ENCODE assay signal across 9 mouse cellular contexts in the genomic region with DNA sequence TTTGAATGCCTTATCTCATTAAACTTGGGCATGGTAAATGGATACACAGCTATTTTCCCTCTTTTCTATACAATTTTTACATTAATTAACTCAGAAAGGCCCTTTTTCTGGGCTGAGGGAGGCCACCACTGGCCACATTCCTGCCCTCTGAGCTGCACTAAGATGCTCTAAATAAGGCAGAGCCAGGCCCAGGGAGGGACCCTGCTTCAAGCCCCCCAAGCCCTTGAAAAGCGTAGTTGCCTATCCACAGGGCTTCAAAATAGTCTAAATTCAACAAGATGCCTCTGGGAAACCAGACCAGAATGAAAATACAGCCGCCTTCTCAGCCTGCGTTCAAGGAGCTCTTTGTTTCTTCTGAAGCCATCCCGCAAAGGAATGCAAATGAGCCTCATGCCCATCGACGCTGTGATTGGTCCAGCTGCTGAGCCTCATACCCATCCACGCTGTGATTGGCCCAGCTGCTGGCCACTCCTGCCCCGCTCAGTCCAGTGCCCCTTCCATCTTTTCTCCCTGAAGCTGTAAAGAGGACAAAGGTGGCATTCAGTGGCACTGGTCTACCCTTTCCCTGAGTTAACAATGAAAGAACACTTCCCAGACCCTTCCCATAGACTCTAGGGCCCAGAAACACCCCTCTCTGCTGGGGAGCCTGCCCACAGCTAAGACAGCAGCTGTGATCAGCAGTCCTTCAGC. TPM values are rescaled to one million over a fixed set of nuclear protein-coding genes. Genes with fewer than 3 reads are reported as not detected.
DNase-seq lines count a peak whose midpoint lies in the region; ATAC-seq lines count a peak whose summit lies in the region.
"Had no signal": no experiment of that assay in that cellular context is flagged by ENCODE, and none has a peak within 500 bp of the region (broad histone marks: within the 10 kb centered on the region; RNA-seq: fewer than 3 reads in every experiment).

No protein-coding gene starts in this region.

- peaks cover 7% of the 10 kb centered on the region; the same call in 1 of the 2 replicates for H3K4me1 ChIP-seq in brown adipose tissue, adult 24 weeks (ENCODE audit: control insufficient read depth, insufficient read depth, insufficient read length, low read length)
- no peaks in the 10 kb centered on the region for H3K4me1 ChIP-seq in embryonic facial prominence, embryonic 11.5 days (ENCODE audit: control insufficient read depth, insufficient read depth, low read length)
- 0 out of 2 replicates have a peak, but pooled peaks cover 6% of the 10 kb centered on the region for H3K4me1 ChIP-seq in intestine, embryonic 15.5 days (replicated peaks)
- peaks cover 14% of the 10 kb centered on the region for H3K4me1 ChIP-seq in midbrain, embryonic 10.5 days

- H3K4me3 ChIP-seq in brown adipose tissue, adult 24 weeks (ENCODE audit: insufficient read depth, low read depth, low read length) = no peak overlapping the region
- no peak overlapping the region for H3K4me3 ChIP-seq in embryonic facial prominence, embryonic 11.5 days (ENCODE audit: low read depth, low read length)
- no peak overlapping the region for H3K4me3 ChIP-seq in intestine, embryonic 15.5 days (replicated peaks)
- H3K4me3 ChIP-seq in midbrain, embryonic 10.5 days = no peak overlapping the region

- H3K36me3 ChIP-seq in embryonic facial prominence, embryonic 11.5 days (replicated peaks; ENCODE audit: control insufficient read depth, insufficient read depth, low read depth, low read length) = no peaks in the 10 kb centered on the region
- H3K36me3 ChIP-seq in intestine, embryonic 15.5 days = no peaks in the 10 kb centered on the region
- no peaks in the 10 kb centered on the region for H3K36me3 ChIP-seq in midbrain, embryonic 10.5 days

- H3K9me3 ChIP-seq in embryonic facial prominence, embryonic 11.5 days (replicated peaks; ENCODE audit: control insufficient read depth, low read length) = no peaks in the 10 kb centered on the region
- no peaks in the 10 kb centered on the region for H3K9me3 ChIP-seq in intestine, embryonic 15.5 days
- no peaks in the 10 kb centered on the region for H3K9me3 ChIP-seq in midbrain, embryonic 10.5 days (replicated peaks)

- WGBS in embryonic facial prominence, embryonic 11.5 days = 42% methylated on average over 8 of the region's 8 CpGs
- 74% methylated on average over 8 of the region's 8 CpGs for WGBS in intestine, embryonic 15.5 days
- WGBS in midbrain, embryonic 10.5 days = 72% methylated on average over 8 of the region's 8 CpGs

- 0 out of 2 replicates have a peak overlapping the region, but pooled peaks have one; percentile 24 for H3K27ac ChIP-seq in brown adipose tissue, adult 24 weeks (replicated peaks; ENCODE audit: low read depth, low read length)
- 0 out of 2 replicates have a peak overlapping the region, but pooled peaks have one; percentile 32 for H3K27ac ChIP-seq in embryonic facial prominence, embryonic 11.5 days (replicated peaks; ENCODE audit: low read depth, low read length)
- 0 out of 2 replicates have a peak overlapping the region, but pooled peaks have one; percentile 2 for H3K27ac ChIP-seq in intestine, embryonic 15.5 days
- peak overlapping the region; percentile 65 for H3K27ac ChIP-seq in midbrain, embryonic 10.5 days (replicated peaks)

- no peaks in the 10 kb centered on the region for H3K27me3 ChIP-seq in embryonic facial prominence, embryonic 11.5 days (ENCODE audit: control insufficient read depth, insufficient read depth, low read length)
- no peaks in the 10 kb centered on the region for H3K27me3 ChIP-seq in intestine, embryonic 15.5 days (replicated peaks)
- H3K27me3 ChIP-seq in midbrain, embryonic 10.5 days (ENCODE audit: low read depth, poor library complexity, severe bottlenecking) = no peaks in the 10 kb centered on the region

- intact Hi-C loops in gastrocnemius, postnatal 14 days (cut with DNase I; ENCODE audit: low total_unique reads) = no loop called here

- ATAC-seq in embryonic facial prominence, embryonic 11.5 days (replicated peaks; ENCODE audit: insufficient number of reproducible peaks, low FRiP score, low TSS enrichment, low read depth) = peak; percentile 97
- ATAC-seq in intestine, embryonic 15.5 days = peak; percentile 71
- ATAC-seq in activated CD4-positive, CD25-positive, alpha-beta regulatory T cell, adult 4 months = no peak

- H3K4me2 ChIP-seq in embryonic facial prominence, embryonic 11.5 days (ENCODE audit: low read depth, low read length) = no peak overlapping the region
- H3K4me2 ChIP-seq in intestine, embryonic 15.5 days (replicated peaks) = no peak overlapping the region

- no peak overlapping the region for H3K9ac ChIP-seq in embryonic facial prominence, embryonic 11.5 days (replicated peaks; ENCODE audit: low read length)
- no peak overlapping the region for H3K9ac ChIP-seq in intestine, embryonic 15.5 days

- peak; percentile 66 for DNase-seq in embryonic facial prominence, embryonic 11.5 days (ENCODE audit: low spot score)
- DNase-seq in midbrain, embryonic 10.5 days (ENCODE audit: low spot score) = peak; percentile 38
- no peak for DNase-seq in spleen, postnatal 14 days (ENCODE audit: low spot score in 2 of 2)
- DNase-seq in lung, postnatal 10 days = no peak
- DNase-seq in gastrocnemius, postnatal 14 days = no peak

RNA-seq across cellular contexts. Expression of gene Acss1, which starts 24.4 kb away (rescaled TPM):
- 95.0 and 102 TPM in 2 replicates for polyA plus RNA-seq in brown adipose tissue, adult 24 weeks (2012; ENCODE audit: insufficient read depth, insufficient read length, missing spikeins)
- 8.4 and 10.0 TPM in 2 replicates for polyA plus RNA-seq in embryonic facial prominence, embryonic 11.5 days (2014; fragmentation: Nextera tagmentation; extraction: Ambion mirVana)
- 20.4 and 24.6 TPM in 2 replicates for polyA plus RNA-seq in intestine, embryonic 15.5 days (2015; fragmentation: Nextera tagmentation; extraction: Ambion mirVana)
- 9.2 and 20.5 TPM in 2 replicates for polyA plus RNA-seq in midbrain, embryonic 10.5 days (2016; fragmentation: Nextera tagmentation; extraction: Ambion mirVana)
- 10 to 100 TPM; 13.5 to 13.6 TPM for polyA plus RNA-seq in activated CD4-positive, CD25-positive, alpha-beta regulatory T cell, adult 4 months (2017; shearing (Covaris generic))
- 10 to 100 TPM; 12.2 to 25.3 TPM for total RNA-seq in gastrocnemius, postnatal 14 days (2021)

RNA-seq across cellular contexts. Expression of gene Apmap, which starts 35.5 kb away (rescaled TPM):
- polyA plus RNA-seq in brown adipose tissue, adult 24 weeks (2012; ENCODE audit: insufficient read depth, insufficient read length, missing spikeins) = 125 and 136 TPM in 2 replicates
- 28.3 and 32.0 TPM in 2 replicates for polyA plus RNA-seq in embryonic facial prominence, embryonic 11.5 days (2014; fragmentation: Nextera tagmentation; extraction: Ambion mirVana)
- 36.3 and 38.7 TPM in 2 replicates for polyA plus RNA-seq in intestine, embryonic 15.5 days (2015; fragmentation: Nextera tagmentation; extraction: Ambion mirVana)
- 35.6 and 38.6 TPM in 2 replicates for polyA plus RNA-seq in midbrain, embryonic 10.5 days (2016; fragmentation: Nextera tagmentation; extraction: Ambion mirVana)
- 10 to 100 TPM; 16.9 to 18.8 TPM for polyA plus RNA-seq in activated CD4-positive, CD25-positive, alpha-beta regulatory T cell, adult 4 months (2017; shearing (Covaris generic))
- 10 to 100 TPM; 19.3 to 21.8 TPM for total RNA-seq in gastrocnemius, postnatal 14 days (2021)

RNA-seq across cellular contexts. Expression of gene Vsx1, which starts 45.3 kb away (rescaled TPM):
- not detected in 2 replicates for polyA plus RNA-seq in brown adipose tissue, adult 24 weeks (2012; ENCODE audit: insufficient read depth, insufficient read length, missing spikeins)
- polyA plus RNA-seq in embryonic facial prominence, embryonic 11.5 days (2014; fragmentation: Nextera tagmentation; extraction: Ambion mirVana) = 0.18 TPM in 1 of 2 replicates, not detected in the other
- polyA plus RNA-seq in intestine, embryonic 15.5 days (2015; fragmentation: Nextera tagmentation; extraction: Ambion mirVana) = not detected in 2 replicates
- 0.19 and 0.56 TPM in 2 replicates for polyA plus RNA-seq in midbrain, embryonic 10.5 days (2016; fragmentation: Nextera tagmentation; extraction: Ambion mirVana)
- not detected for polyA plus RNA-seq in activated CD4-positive, CD25-positive, alpha-beta regulatory T cell, adult 4 months (2017; shearing (Covaris generic))
- not detected for total RNA-seq in gastrocnemius, postnatal 14 days (2021)
- polyA plus RNA-seq: large intestine, adult 2 months had no signal

Comparison
In these comparisons a context has a peak if more than half of its experiments do, and no peak if none do; other contexts are left out.
1. H3K27ac ChIP-seq: peak in every context shown above with its lines; median percentile 65 in midbrain, embryonic 10.5 days; 32 in embryonic facial prominence, embryonic 11.5 days; 24 in brown adipose tissue, adult 24 weeks; 2 in intestine, embryonic 15.5 days.
2. DNase-seq: peak in embryonic facial prominence, embryonic 11.5 days (single experiment) and midbrain, embryonic 10.5 days (single experiment); none in spleen, postnatal 14 days (0 of 2), lung, postnatal 10 days (single experiment) and gastrocnemius, postnatal 14 days (single experiment).